Mouse (Mus musculus) kidney, embryonic 16.5 days (tissue): Measurements from ENCODE around the gene Eps15. TPM values are rescaled to one million over a fixed set of nuclear protein-coding genes. Genes with fewer than 3 reads are reported as not detected.

Source experiments
- ATAC-seq: fragments of 200-750 bp; cut with Nextera tagmentation; 2 replicates; pipeline ENCODE4 v1.8.0; 2017; ENCODE audit warnings: moderate TSS enrichment; ENCODE audit not compliant: low FRiP score, low TSS enrichment
- H3K27ac ChIP-seq: fragments of 300-500 bp; sonication (generic); 2 replicates; pipeline ENCODE4 v1.5.1; 2014; ENCODE audit warnings: low read length
- H3K27me3 ChIP-seq: fragments of 300-500 bp; sonication (generic); 2 replicates; pipeline ENCODE4 v1.6.1; 2014; ENCODE audit warnings: low read length, control low read depth, mixed read lengths; ENCODE audit not compliant: insufficient read depth
- H3K36me3 ChIP-seq: fragments of 300-500 bp; sonication (generic); 2 replicates; pipeline ENCODE4 v1.6.1; 2014; ENCODE audit warnings: low read length, control low read depth, mixed read lengths; ENCODE audit not compliant: insufficient read depth
- H3K4me1 ChIP-seq: fragments of 300-500 bp; sonication (generic); 2 replicates; pipeline ENCODE4 v1.6.1; 2014; ENCODE audit warnings: low read length, control low read depth, mixed read lengths; ENCODE audit not compliant: insufficient read depth
- H3K4me2 ChIP-seq: fragments of 300-500 bp; sonication (generic); replicated peaks from 2 replicates; pipeline ENCODE4 v1.6.1; 2014; ENCODE audit warnings: low read depth, low read length
- H3K4me3 ChIP-seq: fragments of 300-500 bp; sonication (generic); 2 replicates; pipeline ENCODE4 v1.5.1; 2014; ENCODE audit warnings: mild to moderate bottlenecking, low read length
- H3K9ac ChIP-seq: fragments of 300-500 bp; sonication (generic); replicated peaks from 2 replicates; pipeline ENCODE4 v1.6.1; 2014; ENCODE audit warnings: low read length
- H3K9me3 ChIP-seq: fragments of 300-500 bp; sonication (generic); 2 replicates; pipeline ENCODE4 v1.6.1; 2016; ENCODE audit warnings: low read length, control low read depth
- WGBS: fragments of 180-500 bp; shearing (Covaris S2); extraction: QIAGEN DNeasy Blood & Tissue Kit; methylation state at CpG from one replicate; pipeline ENCODE4 v1.1.7; 2014; 5-methylcytosine and 5-hydroxymethylcytosine counted together
- polyA plus RNA-seq: library from polyadenylated mRNA; unstranded; fragments of >200 nt; fragmentation: Nextera tagmentation; extraction: Ambion mirVana; gene quantifications from 2 replicates; pipeline ENCODE4 v1.2.1, GENCODE M21; 2015

Gene Eps15
- polyA plus RNA-seq, 1 experiment from 2014 or later = 36.3 TPM

GRCm38 (mm10) chr4:109266744-109267143 is 13.3 kb upstream of the Eps15 start:
- no peaks in the 10 kb centered on the region for H3K9me3 ChIP-seq
- no peaks in the 10 kb centered on the region for H3K27me3 ChIP-seq
- no peak overlapping the region for H3K4me3 ChIP-seq
- whole genome bisulfite sequencing = 38% methylated on average over 2 of the region's 2 CpGs
- H3K36me3 ChIP-seq = no peaks in the 10 kb centered on the region
- ATAC-seq = no peak
- H3K4me1 ChIP-seq = peaks cover 7% of the 10 kb centered on the region; the same call in 1 of the 2 replicates
- no peak overlapping the region for H3K4me2 ChIP-seq
- H3K9ac ChIP-seq = no peak overlapping the region
- H3K27ac ChIP-seq = no peak overlapping the region

DNA sequence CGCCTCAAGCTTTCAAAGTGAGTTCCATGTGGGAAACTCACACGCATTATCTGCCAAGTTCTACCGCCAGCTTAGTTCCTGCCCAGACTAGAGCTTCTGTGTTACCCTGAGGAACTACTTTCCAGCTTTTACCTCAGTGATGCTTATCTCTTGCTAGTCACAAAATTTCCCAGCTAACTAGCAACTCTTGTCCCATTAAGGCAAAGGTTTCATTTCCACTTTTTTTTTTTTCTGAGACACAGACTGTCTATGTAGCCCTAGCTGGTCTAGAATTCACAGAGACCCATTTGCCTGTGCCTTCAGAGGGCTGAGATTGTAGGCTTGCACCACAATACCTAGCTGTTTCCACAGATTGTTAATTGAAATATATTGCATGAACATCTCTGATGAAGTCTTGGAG is 12.6 kb upstream of the Eps15 start:
- Histone ChIP-seq H3K4me1 (peaks cover 3% of the 10 kb centered on the region; the same call in 1 of the 2 replicates), H3K9me3 (no peaks in the 10 kb centered on the region), H3K27me3 (no peaks in the 10 kb centered on the region), H3K27ac (no peak overlapping the region), H3K9ac (no peak overlapping the region), H3K4me3 (no peak overlapping the region), H3K4me2 (no peak overlapping the region), H3K36me3 (no peaks in the 10 kb centered on the region)
- ATAC-seq = no peak
- WGBS = 96% methylated on average over 3 of the region's 3 CpGs

DNA sequence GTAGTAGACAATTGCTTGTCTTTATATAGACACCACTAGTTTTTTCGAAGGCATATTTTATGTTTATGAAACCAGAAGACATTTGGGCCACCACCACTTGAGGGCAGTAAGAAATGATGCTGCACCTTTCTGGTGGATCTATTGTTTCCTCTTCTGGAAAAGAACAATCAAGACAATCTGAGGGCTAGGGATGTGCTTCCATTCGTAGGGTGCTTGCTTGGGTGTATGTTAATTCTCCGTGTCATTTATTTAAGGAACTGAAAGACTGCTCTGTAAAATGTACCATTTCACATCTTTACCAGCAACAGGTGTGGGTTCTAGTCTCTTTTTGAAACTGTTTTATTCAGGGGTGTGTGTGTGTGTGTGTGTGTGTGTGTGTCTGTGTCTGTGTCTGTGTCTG is 11.2 kb upstream of the Eps15 start:
- WGBS = 91% methylated on average over 3 of the region's 3 CpGs

DNA sequence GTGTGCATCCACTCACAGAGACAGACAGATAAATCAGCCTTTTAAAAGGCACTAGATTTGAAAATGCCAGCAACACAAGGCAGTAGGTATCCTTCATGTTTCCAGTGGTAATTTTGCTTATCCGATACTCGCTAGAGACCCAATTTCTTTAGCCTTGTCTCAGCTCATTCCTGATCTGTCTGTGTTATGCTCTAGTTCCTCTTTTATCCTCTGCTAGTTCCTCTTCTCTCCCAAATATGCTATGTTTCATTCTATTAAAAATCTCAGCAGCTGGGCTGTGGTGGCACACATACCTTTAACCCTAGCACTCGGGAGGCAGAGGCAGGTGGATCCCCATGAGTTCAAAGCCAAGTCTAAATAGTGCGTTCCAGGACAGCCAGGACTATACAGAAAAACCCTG is 8.3 kb upstream of the Eps15 start:
- ATAC-seq = no peak
- WGBS = 92% methylated on average over 4 of the region's 4 CpGs

More for the DNA sequence above, 11.2 kb upstream of the Eps15 start:
- no peak overlapping the region for H3K4me2 ChIP-seq
- H3K27me3 ChIP-seq = no peaks in the 10 kb centered on the region
- H3K4me1 ChIP-seq = no peaks in the 10 kb centered on the region
- H3K9me3 ChIP-seq = no peaks in the 10 kb centered on the region
- H3K27ac ChIP-seq = no peak overlapping the region
- no peaks in the 10 kb centered on the region for H3K36me3 ChIP-seq
- no peak for ATAC-seq
- no peak overlapping the region for H3K4me3 ChIP-seq
- no peak overlapping the region for H3K9ac ChIP-seq

GRCm38 (mm10) chr4:109273586-109274240 is 6.4 kb upstream of the Eps15 start:
- no peak overlapping the region for H3K4me3 ChIP-seq
- H3K27ac ChIP-seq = no peak overlapping the region
- H3K4me2 ChIP-seq = no peak overlapping the region
- H3K36me3 ChIP-seq = no peaks in the 10 kb centered on the region
- ATAC-seq = no peak
- no peaks in the 10 kb centered on the region for H3K27me3 ChIP-seq
- H3K4me1 ChIP-seq = no peaks in the 10 kb centered on the region
- 71% methylated on average over 2 of the region's 2 CpGs for WGBS
- H3K9me3 ChIP-seq = no peaks in the 10 kb centered on the region
- no peak overlapping the region for H3K9ac ChIP-seq

More for the DNA sequence above, 8.3 kb upstream of the Eps15 start:
- no peak overlapping the region for H3K9ac ChIP-seq
- no peaks in the 10 kb centered on the region for H3K4me1 ChIP-seq
- H3K36me3 ChIP-seq = no peaks in the 10 kb centered on the region
- no peak overlapping the region for H3K4me2 ChIP-seq
- no peaks in the 10 kb centered on the region for H3K27me3 ChIP-seq
- H3K27ac ChIP-seq = no peak overlapping the region
- no peak overlapping the region for H3K4me3 ChIP-seq
- H3K9me3 ChIP-seq = no peaks in the 10 kb centered on the region

- under 1% methylated on average over 77 of the region's 85 CpGs for WGBS
- H3K9ac ChIP-seq = peak overlapping the region; percentile 93
- ATAC-seq = peak; percentile 82
- H3K4me3 ChIP-seq = peak overlapping the region; percentile 93
- no peaks in the 10 kb centered on the region for H3K27me3 ChIP-seq
- peak overlapping the region; percentile 77 for H3K27ac ChIP-seq
- H3K36me3 ChIP-seq = no peaks in the 10 kb centered on the region
- H3K9me3 ChIP-seq = no peaks in the 10 kb centered on the region
- peak overlapping the region; percentile 83 for H3K4me2 ChIP-seq
- peaks cover 17% of the 10 kb centered on the region for H3K4me1 ChIP-seq
These were observed 542 bp downstream of the Eps15 start for GRCm38 (mm10) chr4:109280459-109281160.

- peaks cover 17% of the 10 kb centered on the region for H3K4me1 ChIP-seq
- H3K4me3 ChIP-seq = peak overlapping the region; percentile 93
- peak overlapping the region; percentile 93 for H3K9ac ChIP-seq
- H3K27me3 ChIP-seq = no peaks in the 10 kb centered on the region
- ATAC-seq = no peak
- H3K4me2 ChIP-seq = peak overlapping the region; percentile 83
- 9% methylated on average over 4 of the region's 4 CpGs for WGBS
- H3K9me3 ChIP-seq = no peaks in the 10 kb centered on the region
- no peaks in the 10 kb centered on the region for H3K36me3 ChIP-seq
- no peak overlapping the region for H3K27ac ChIP-seq
These were observed 1.1 kb downstream of the Eps15 start for GRCm38 (mm10) chr4:109281161-109281560.

GRCm38 (mm10) chr4:109281946-109282345 is 1.9 kb downstream of the Eps15 start:
- peaks cover 17% of the 10 kb centered on the region for H3K4me1 ChIP-seq
- no peak overlapping the region for H3K27ac ChIP-seq
- no peak for ATAC-seq
- H3K36me3 ChIP-seq = no peaks in the 10 kb centered on the region
- 85% methylated on average over 1 of the region's 1 CpGs for WGBS
- H3K4me2 ChIP-seq = peak overlapping the region; percentile 31; the same call in 1 of the 2 replicates
- no peaks in the 10 kb centered on the region for H3K27me3 ChIP-seq
- no peaks in the 10 kb centered on the region for H3K9me3 ChIP-seq
- H3K4me3 ChIP-seq = no peak overlapping the region
- no peak overlapping the region for H3K9ac ChIP-seq

DNA sequence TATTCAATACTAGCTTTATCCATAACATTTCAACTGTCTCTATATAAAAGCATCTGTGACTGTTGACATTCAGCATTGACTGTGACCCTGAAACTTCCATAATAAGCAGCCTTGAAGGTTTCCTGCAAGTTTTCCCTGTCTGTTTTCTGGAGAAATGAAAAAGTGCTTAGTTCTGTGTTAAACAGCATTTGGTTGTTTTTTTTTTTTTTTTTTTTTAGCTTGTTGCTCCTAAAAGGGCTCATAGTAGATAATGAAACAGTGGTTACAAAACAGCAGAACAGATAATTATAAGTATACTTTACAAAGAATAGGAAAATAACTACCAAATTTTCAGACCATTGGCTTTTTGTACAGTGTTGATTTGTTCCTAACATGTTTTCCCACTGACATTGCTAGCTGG is 14.6 kb downstream of the Eps15 start:
- no peak for ATAC-seq

DNA sequence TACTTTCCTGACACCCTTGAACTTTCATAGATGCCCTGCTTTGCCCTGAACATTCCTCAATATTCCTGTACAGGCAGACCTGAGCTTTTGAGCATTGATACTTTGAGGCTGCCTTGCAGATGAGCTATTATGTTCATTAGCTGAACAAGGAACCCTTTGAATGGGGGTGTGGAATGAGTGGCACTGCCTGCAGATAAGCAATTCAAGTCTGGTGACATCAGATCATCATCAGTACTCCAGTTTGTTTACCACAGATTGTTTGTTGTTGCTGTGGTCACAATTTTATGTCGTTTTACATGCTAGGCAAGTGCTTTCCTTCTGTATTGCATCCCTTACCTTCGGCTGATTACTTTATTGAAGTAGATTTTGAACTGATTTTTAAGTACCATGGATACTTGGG is 16.4 kb downstream of the Eps15 start:
- Histone ChIP-seq H3K9ac (no peak overlapping the region), H3K4me2 (no peak overlapping the region), H3K27ac (no peak overlapping the region), H3K4me3 (no peak overlapping the region), H3K36me3 (0 out of 2 replicates have a peak, but pooled peaks cover 4% of the 10 kb centered on the region), H3K9me3 (no peaks in the 10 kb centered on the region), H3K27me3 (no peaks in the 10 kb centered on the region), H3K4me1 (no peaks in the 10 kb centered on the region)
- WGBS = 79% methylated on average over 2 of the region's 2 CpGs
- ATAC-seq = no peak

More for the DNA sequence above, 14.6 kb downstream of the Eps15 start:
- Histone ChIP-seq H3K9ac (no peak overlapping the region), H3K4me2 (no peak overlapping the region), H3K27me3 (no peaks in the 10 kb centered on the region), H3K36me3 (0 out of 2 replicates have a peak, but pooled peaks cover 4% of the 10 kb centered on the region), H3K9me3 (no peaks in the 10 kb centered on the region), H3K4me3 (no peak overlapping the region), H3K27ac (no peak overlapping the region), H3K4me1 (no peaks in the 10 kb centered on the region)
